Mouse (Mus musculus): ENCODE results near the gene Dll1. TPM values are rescaled to one million over a fixed set of nuclear protein-coding genes. Genes with fewer than 3 reads are reported as not detected.

The Dll1 gene
- polyA plus RNA-seq, 1 experiment, result 13.3 TPM

- H3K4me2 ChIP-seq (ENCODE audit: low read depth), result no peak overlapping the region
- H3ac ChIP-seq (ENCODE audit: control insufficient read depth, insufficient read length), result no peak overlapping the region
- H3K36me3 ChIP-seq (ENCODE audit: control insufficient read depth, insufficient read depth), result peaks cover 46% of the 10 kb centered on the region
- H3K4me3 ChIP-seq, result no peak overlapping the region
- no peaks in the 10 kb centered on the region for H3K79me2 ChIP-seq (ENCODE audit: control insufficient read depth, insufficient read depth)
- no peaks in the 10 kb centered on the region for H3K27me3 ChIP-seq (ENCODE audit: control insufficient read depth, insufficient read depth, insufficient read length)
- TF ChIP-seq POLR2A (IDR thresholded peaks at IDR 0.05; ENCODE audit: insufficient read length, low read depth), result no peak
- no peak for TF ChIP-seq CEBPB (IDR thresholded peaks at IDR 0.05; ENCODE audit: insufficient read depth, poor library complexity, severe bottlenecking)
- no peak for TF ChIP-seq SRF (IDR thresholded peaks at IDR 0.05; ENCODE audit: control insufficient read depth, insufficient read length, low read depth)
- no peak for TF ChIP-seq USF1 (IDR thresholded peaks at IDR 0.05; ENCODE audit: low read depth)
- no peak for TF ChIP-seq E2F4 (IDR thresholded peaks at IDR 0.05; ENCODE audit: insufficient read depth)
Observed at GRCm38 (mm10) chr17:15410861-15411260, 34.2 kb upstream of the Dll1 start.

GRCm38 (mm10) chr17:15409261-15409660, 32.6 kb upstream of the Dll1 start:
- H3K4me3 ChIP-seq, result no peak overlapping the region
- H3K27me3 ChIP-seq (ENCODE audit: control insufficient read depth, insufficient read depth, insufficient read length), result no peaks in the 10 kb centered on the region
- no peak overlapping the region for H3K4me2 ChIP-seq (ENCODE audit: low read depth)
- no peaks in the 10 kb centered on the region for H3K79me2 ChIP-seq (ENCODE audit: control insufficient read depth, insufficient read depth)
- peaks cover 35% of the 10 kb centered on the region for H3K36me3 ChIP-seq (ENCODE audit: control insufficient read depth, insufficient read depth)
- no peak overlapping the region for H3ac ChIP-seq (ENCODE audit: control insufficient read depth, insufficient read length)
- TF ChIP-seq MAX (IDR thresholded peaks at IDR 0.05; ENCODE audit: low read depth) (no peak), E2F4 (IDR thresholded peaks at IDR 0.05; ENCODE audit: insufficient read depth) (no peak), MYOD1 (IDR thresholded peaks at IDR 0.05; ENCODE audit: control insufficient read depth in 1 of 3, insufficient read length in 2 of 3, low read depth in 2 of 3) (no peak), SRF (IDR thresholded peaks at IDR 0.05; ENCODE audit: control insufficient read depth, insufficient read length, low read depth) (no peak), USF1 (IDR thresholded peaks at IDR 0.05; ENCODE audit: low read depth) (no peak), TCF12 (IDR thresholded peaks at IDR 0.05; ENCODE audit: insufficient read depth, poor library complexity, severe bottlenecking) (no peak), POLR2A (IDR thresholded peaks at IDR 0.05; ENCODE audit: insufficient read length, low read depth) (no peak), CEBPB (IDR thresholded peaks at IDR 0.05; ENCODE audit: insufficient read depth, poor library complexity, severe bottlenecking) (no peak), REST (IDR thresholded peaks at IDR 0.05; ENCODE audit: insufficient read depth, insufficient read length) (no peak)

- peaks cover 30% of the 10 kb centered on the region for H3K36me3 ChIP-seq (ENCODE audit: control insufficient read depth, insufficient read depth)
- H3K79me2 ChIP-seq (ENCODE audit: control insufficient read depth, insufficient read depth), result no peaks in the 10 kb centered on the region
- H3K4me2 ChIP-seq (ENCODE audit: low read depth), result no peak overlapping the region
- H3ac ChIP-seq (ENCODE audit: control insufficient read depth, insufficient read length), result no peak overlapping the region
- no peaks in the 10 kb centered on the region for H3K27me3 ChIP-seq (ENCODE audit: control insufficient read depth, insufficient read depth, insufficient read length)
- H3K4me3 ChIP-seq, result no peak overlapping the region
- TF ChIP-seq MAX (IDR thresholded peaks at IDR 0.05; ENCODE audit: low read depth) (no peak), TCF12 (IDR thresholded peaks at IDR 0.05; ENCODE audit: insufficient read depth, poor library complexity, severe bottlenecking) (no peak), MYOD1 (IDR thresholded peaks at IDR 0.05; ENCODE audit: control insufficient read depth in 1 of 3, insufficient read length in 2 of 3, low read depth in 2 of 3) (no peak), MYOG (IDR thresholded peaks at IDR 0.05; ENCODE audit: control insufficient read depth in 1 of 3, insufficient read depth in 1 of 3, insufficient read length in 2 of 3, low read depth in 2 of 3) (no peak), USF1 (IDR thresholded peaks at IDR 0.05; ENCODE audit: low read depth) (no peak), REST (IDR thresholded peaks at IDR 0.05; ENCODE audit: insufficient read depth, insufficient read length) (no peak), POLR2AphosphoS2 (IDR thresholded peaks at IDR 0.05; ENCODE audit: insufficient read length, low read depth) (no peak), TCF3 (IDR thresholded peaks at IDR 0.05; ENCODE audit: insufficient read length, low read depth) (no peak), SRF (IDR thresholded peaks at IDR 0.05; ENCODE audit: control insufficient read depth, insufficient read length, low read depth) (no peak), CEBPB (IDR thresholded peaks at IDR 0.05; ENCODE audit: insufficient read depth, poor library complexity, severe bottlenecking) (no peak), POLR2A (IDR thresholded peaks at IDR 0.05; ENCODE audit: insufficient read length, low read depth) (no peak)
Observed at GRCm38 (mm10) chr17:15406576-15406975, 29.9 kb upstream of the Dll1 start.

- H3K4me3 ChIP-seq, result no peak overlapping the region
- no peak overlapping the region for H3K4me2 ChIP-seq (ENCODE audit: low read depth)
- H3K79me2 ChIP-seq (ENCODE audit: control insufficient read depth, insufficient read depth), result peaks cover 29% of the 10 kb centered on the region
- H3ac ChIP-seq (ENCODE audit: control insufficient read depth, insufficient read length), result no peak overlapping the region
- H3K27me3 ChIP-seq (ENCODE audit: control insufficient read depth, insufficient read depth, insufficient read length), result no peaks in the 10 kb centered on the region
- TF ChIP-seq POLR2AphosphoS2 (IDR thresholded peaks at IDR 0.05; ENCODE audit: insufficient read length, low read depth) (no peak), MYOG (IDR thresholded peaks at IDR 0.05; ENCODE audit: control insufficient read depth in 1 of 3, insufficient read depth in 1 of 3, insufficient read length in 2 of 3, low read depth in 2 of 3) (no peak), MAX (IDR thresholded peaks at IDR 0.05; ENCODE audit: low read depth) (no peak), REST (IDR thresholded peaks at IDR 0.05; ENCODE audit: insufficient read depth, insufficient read length) (no peak), E2F4 (IDR thresholded peaks at IDR 0.05; ENCODE audit: insufficient read depth) (no peak), TCF12 (IDR thresholded peaks at IDR 0.05; ENCODE audit: insufficient read depth, poor library complexity, severe bottlenecking) (no peak), POLR2A (IDR thresholded peaks at IDR 0.05; ENCODE audit: insufficient read length, low read depth) (no peak), MYOD1 (IDR thresholded peaks at IDR 0.05; ENCODE audit: control insufficient read depth in 1 of 3, insufficient read length in 2 of 3, low read depth in 2 of 3) (no peak), SRF (IDR thresholded peaks at IDR 0.05; ENCODE audit: control insufficient read depth, insufficient read length, low read depth) (no peak), USF1 (IDR thresholded peaks at IDR 0.05; ENCODE audit: low read depth) (no peak), TCF3 (IDR thresholded peaks at IDR 0.05; ENCODE audit: insufficient read length, low read depth) (no peak), CEBPB (IDR thresholded peaks at IDR 0.05; ENCODE audit: insufficient read depth, poor library complexity, severe bottlenecking) (no peak)
- H3K36me3 ChIP-seq (ENCODE audit: control insufficient read depth, insufficient read depth), result peaks cover 14% of the 10 kb centered on the region
Observed at GRCm38 (mm10) chr17:15401716-15402115, 25.0 kb upstream of the Dll1 start.

- H3K27me3 ChIP-seq (ENCODE audit: control insufficient read depth, insufficient read depth, insufficient read length), result no peaks in the 10 kb centered on the region
- TF ChIP-seq MYOG (IDR thresholded peaks at IDR 0.05; ENCODE audit: control insufficient read depth in 1 of 3, insufficient read depth in 1 of 3, insufficient read length in 2 of 3, low read depth in 2 of 3) (no peak), TCF12 (IDR thresholded peaks at IDR 0.05; ENCODE audit: insufficient read depth, poor library complexity, severe bottlenecking) (no peak), POLR2AphosphoS2 (IDR thresholded peaks at IDR 0.05; ENCODE audit: insufficient read length, low read depth) (peak; percentile 90), MAX (IDR thresholded peaks at IDR 0.05; ENCODE audit: low read depth) (no peak), SRF (IDR thresholded peaks at IDR 0.05; ENCODE audit: control insufficient read depth, insufficient read length, low read depth) (no peak), CEBPB (IDR thresholded peaks at IDR 0.05; ENCODE audit: insufficient read depth, poor library complexity, severe bottlenecking) (no peak), USF1 (IDR thresholded peaks at IDR 0.05; ENCODE audit: low read depth) (no peak), TCF3 (IDR thresholded peaks at IDR 0.05; ENCODE audit: insufficient read length, low read depth) (no peak), E2F4 (IDR thresholded peaks at IDR 0.05; ENCODE audit: insufficient read depth) (no peak), POLR2A (IDR thresholded peaks at IDR 0.05; ENCODE audit: insufficient read length, low read depth) (peak; percentile 84), REST (IDR thresholded peaks at IDR 0.05; ENCODE audit: insufficient read depth, insufficient read length) (no peak), MYOD1 (IDR thresholded peaks at IDR 0.05; ENCODE audit: control insufficient read depth in 1 of 3, insufficient read length in 2 of 3, low read depth in 2 of 3) (no peak)
- H3K36me3 ChIP-seq (ENCODE audit: control insufficient read depth, insufficient read depth), result no peaks in the 10 kb centered on the region
- peak within 1 kb of the TSS; percentile 92 for H3K4me2 ChIP-seq (ENCODE audit: low read depth)
- H3K4me3 ChIP-seq, result peak within 1 kb of the TSS; percentile 74
- peaks cover 33% of the 10 kb centered on the region for H3K79me2 ChIP-seq (ENCODE audit: control insufficient read depth, insufficient read depth)
- H3ac ChIP-seq (ENCODE audit: control insufficient read depth, insufficient read length), result peak within 1 kb of the TSS; percentile 19
Observed at GRCm38 (mm10) chr17:15395997-15396675, 19.5 kb upstream of the Dll1 start, which contains the start of gene Fam120b. TSS of gene Fam120b (plus strand) at chr17:15396202.

Data from myocyte (in vitro differentiated cells).